Comparison of ENCODE assay signal across 9 mouse cellular contexts in genomic region chr3:88137821-88138220, GRCm38 (mm10). TPM values are rescaled to one million over a fixed set of nuclear protein-coding genes. Genes with fewer than 3 reads are reported as not detected.
DNase-seq lines count a peak whose midpoint lies in the region; ATAC-seq lines count a peak whose summit lies in the region.
"Had no signal": no experiment of that assay in that cellular context is flagged by ENCODE, and none has a peak within 500 bp of the region (broad histone marks: within the 10 kb centered on the region; RNA-seq: fewer than 3 reads in every experiment).

No protein-coding gene starts in this region.

- H3K9ac ChIP-seq in embryonic facial prominence, embryonic 12.5 days, result peak overlapping the region; percentile 38
- H3K9ac ChIP-seq in limb, embryonic 11.5 days (ENCODE audit: low read length), result peak overlapping the region; percentile 52
- H3K9ac ChIP-seq in neural tube, embryonic 14.5 days (replicated peaks; ENCODE audit: low read depth, low read length), result no peak overlapping the region

- no peaks in the 10 kb centered on the region for H3K9me3 ChIP-seq in embryonic facial prominence, embryonic 12.5 days
- no peaks in the 10 kb centered on the region for H3K9me3 ChIP-seq in limb, embryonic 11.5 days (ENCODE audit: control insufficient read depth, low read length)
- H3K9me3 ChIP-seq in neural tube, embryonic 14.5 days (ENCODE audit: control insufficient read depth, low read length), result no peaks in the 10 kb centered on the region

- peaks cover 4% of the 10 kb centered on the region for H3K27me3 ChIP-seq in embryonic facial prominence, embryonic 12.5 days
- no peaks in the 10 kb centered on the region for H3K27me3 ChIP-seq in limb, embryonic 11.5 days (ENCODE audit: control insufficient read depth, insufficient read depth, low read length)
- H3K27me3 ChIP-seq in neural tube, embryonic 14.5 days (ENCODE audit: control insufficient read depth, insufficient read depth, low read length), result peaks cover 4% of the 10 kb centered on the region
- H3K27me3 ChIP-seq: Patski had no signal

- H3K4me2 ChIP-seq in embryonic facial prominence, embryonic 12.5 days (replicated peaks), result peak overlapping the region; percentile 90
- peak overlapping the region; percentile 97 for H3K4me2 ChIP-seq in limb, embryonic 11.5 days (ENCODE audit: low read depth, severe bottlenecking)
- H3K4me2 ChIP-seq in neural tube, embryonic 14.5 days (ENCODE audit: low read depth, low read length), result peak overlapping the region; percentile 93

- DNase-seq in cerebellum, adult 9-10 months, result peak; percentile 67
- peak; percentile 65 for DNase-seq in 3T3-L1 (ENCODE audit: low read depth, low spot score)
- DNase-seq in limb, embryonic 11.5 days (ENCODE audit: low spot score), result no peak
- DNase-seq in embryo, embryonic 10 days (ENCODE audit: low spot score), result no peak

- peaks cover 26% of the 10 kb centered on the region for H3K4me1 ChIP-seq in embryonic facial prominence, embryonic 12.5 days
- H3K4me1 ChIP-seq in limb, embryonic 11.5 days (ENCODE audit: control insufficient read depth, insufficient read depth, low read length), result peaks cover 21% of the 10 kb centered on the region
- peaks cover 13% of the 10 kb centered on the region for H3K4me1 ChIP-seq in neural tube, embryonic 14.5 days (ENCODE audit: control insufficient read depth, insufficient read depth, low read length)

- H3K4me3 ChIP-seq in embryonic facial prominence, embryonic 12.5 days, result peak overlapping the region; percentile 54
- peak overlapping the region; percentile 57 for H3K4me3 ChIP-seq in limb, embryonic 11.5 days (ENCODE audit: low read depth, low read length)
- H3K4me3 ChIP-seq in neural tube, embryonic 14.5 days (ENCODE audit: low read depth, low read length), result peak overlapping the region; percentile 43

- 10% methylated on average over 3 of the region's 3 CpGs for WGBS in embryonic facial prominence, embryonic 12.5 days
- WGBS in limb, embryonic 11.5 days, result 17% methylated on average over 3 of the region's 3 CpGs
- 13% methylated on average over 3 of the region's 3 CpGs for WGBS in neural tube, embryonic 14.5 days

- no peaks in the 10 kb centered on the region for H3K36me3 ChIP-seq in embryonic facial prominence, embryonic 12.5 days
- no peaks in the 10 kb centered on the region for H3K36me3 ChIP-seq in limb, embryonic 11.5 days (ENCODE audit: control insufficient read depth, insufficient read depth, low read length)
- no peaks in the 10 kb centered on the region for H3K36me3 ChIP-seq in neural tube, embryonic 14.5 days (ENCODE audit: control insufficient read depth, insufficient read depth, low read length)

- ATAC-seq in cerebellum, adult (ENCODE audit: insufficient number of reproducible peaks, low FRiP score, low TSS enrichment), result no peak
- ATAC-seq in embryonic facial prominence, embryonic 12.5 days (ENCODE audit: insufficient number of reproducible peaks, insufficient read depth, low FRiP score, low TSS enrichment), result no peak
- ATAC-seq in limb, embryonic 11.5 days (ENCODE audit: insufficient number of reproducible peaks, low FRiP score, low TSS enrichment, low read depth), result no peak
- no peak for ATAC-seq in neural tube, embryonic 14.5 days (ENCODE audit: low read depth)
- ATAC-seq in activated CD4-positive, CD25-positive, alpha-beta regulatory T cell, adult 4 months, result no peak

- H3K27ac ChIP-seq in embryonic facial prominence, embryonic 12.5 days, result peak overlapping the region; percentile 93
- H3K27ac ChIP-seq in limb, embryonic 11.5 days (replicated peaks; ENCODE audit: low read depth, low read length), result no peak overlapping the region
- H3K27ac ChIP-seq in neural tube, embryonic 14.5 days (ENCODE audit: low read depth, low read length), result peak overlapping the region; percentile 74; the same call in 1 of the 2 replicates

RNA-seq across cellular contexts. Expression of gene Mef2d, which starts 4.4 kb away (rescaled TPM):
- polyA plus RNA-seq in embryonic facial prominence, embryonic 12.5 days (2016; fragmentation: Nextera tagmentation; extraction: Ambion mirVana), result 16.9 and 17.7 TPM in 2 replicates
- polyA plus RNA-seq in limb, embryonic 11.5 days (2014; fragmentation: Nextera tagmentation; extraction: Ambion mirVana), result 12.6 and 14.3 TPM in 2 replicates
- polyA plus RNA-seq in neural tube, embryonic 14.5 days (2014; fragmentation: Nextera tagmentation; extraction: Ambion mirVana), result 19.6 and 20.4 TPM in 2 replicates
- 10 to 100 TPM; 24.3 to 24.5 TPM for polyA plus RNA-seq in activated CD4-positive, CD25-positive, alpha-beta regulatory T cell, adult 4 months (2017; shearing (Covaris generic))

RNA-seq across cellular contexts. Expression of gene Iqgap3, which starts 56.0 kb away (rescaled TPM):
- polyA plus RNA-seq in embryonic facial prominence, embryonic 12.5 days (2016; fragmentation: Nextera tagmentation; extraction: Ambion mirVana), result 24.4 and 25.8 TPM in 2 replicates
- polyA plus RNA-seq in limb, embryonic 11.5 days (2014; fragmentation: Nextera tagmentation; extraction: Ambion mirVana), result 16.0 and 19.6 TPM in 2 replicates
- 1.2 and 2.5 TPM in 2 replicates for polyA plus RNA-seq in neural tube, embryonic 14.5 days (2014; fragmentation: Nextera tagmentation; extraction: Ambion mirVana)
- 1 to 10 TPM; 1.3 to 1.4 TPM for polyA plus RNA-seq in activated CD4-positive, CD25-positive, alpha-beta regulatory T cell, adult 4 months (2017; shearing (Covaris generic))

RNA-seq across cellular contexts. Expression of gene Ttc24, which starts 59.7 kb away (rescaled TPM):
- 0.32 and 0.46 TPM in 2 replicates for polyA plus RNA-seq in embryonic facial prominence, embryonic 12.5 days (2016; fragmentation: Nextera tagmentation; extraction: Ambion mirVana)
- polyA plus RNA-seq in limb, embryonic 11.5 days (2014; fragmentation: Nextera tagmentation; extraction: Ambion mirVana), result not detected in 2 replicates
- not detected in 2 replicates for polyA plus RNA-seq in neural tube, embryonic 14.5 days (2014; fragmentation: Nextera tagmentation; extraction: Ambion mirVana)
- not detected for polyA plus RNA-seq in activated CD4-positive, CD25-positive, alpha-beta regulatory T cell, adult 4 months (2017; shearing (Covaris generic))
- polyA plus RNA-seq: Patski had no signal

Comparison
In these comparisons a context has a peak if more than half of its experiments do, and no peak if none do; other contexts are left out.
1. DNase-seq: peak in cerebellum, adult 9-10 months (single experiment) and 3T3-L1 (single experiment); none in limb, embryonic 11.5 days (single experiment) and embryo, embryonic 10 days (single experiment).
2. Peak in every context shown above with its lines, with median percentiles within 50 percentile points of each other: H3K4me2 ChIP-seq and H3K4me3 ChIP-seq.